Mouse (Mus musculus) megakaryocyte, embryonic 14.5 days (primary cell): ENCODE results near the gene Cabp2.

Experiments
- FLI1 ChIP-seq: IDR thresholded peaks from 2 replicates; pipeline ENCODE4 v1.6.1; 2012; ENCODE audit warnings: low read length, inconsistent platforms, mixed read lengths
- GATA1 ChIP-seq: IDR thresholded peaks from 3 replicates; pipeline ENCODE4 v1.6.1; 2012; ENCODE audit warnings: mixed read lengths, low read length, inconsistent platforms, borderline replicate concordance

GRCm38 (mm10) chr19:4112063-4112960 lies 30.9 kb downstream of the Cabp2 start:
- TF ChIP-seq GATA1 (no peak), FLI1 (no peak)
